Mouse (Mus musculus): ENCODE data around the gene Sipa1l1. TPM values are rescaled to one million over a fixed set of nuclear protein-coding genes. Genes with fewer than 3 reads are reported as not detected.

Sipa1l1 gene
- polyA plus RNA-seq, 1 experiment from 2014 or later = 32.8 TPM

- WGBS = 78% methylated on average over 2 of the region's 2 CpGs
These were observed 43.9 kb downstream of the Sipa1l1 start for GRCm38 (mm10) chr12:82213056-82213455.

DNA sequence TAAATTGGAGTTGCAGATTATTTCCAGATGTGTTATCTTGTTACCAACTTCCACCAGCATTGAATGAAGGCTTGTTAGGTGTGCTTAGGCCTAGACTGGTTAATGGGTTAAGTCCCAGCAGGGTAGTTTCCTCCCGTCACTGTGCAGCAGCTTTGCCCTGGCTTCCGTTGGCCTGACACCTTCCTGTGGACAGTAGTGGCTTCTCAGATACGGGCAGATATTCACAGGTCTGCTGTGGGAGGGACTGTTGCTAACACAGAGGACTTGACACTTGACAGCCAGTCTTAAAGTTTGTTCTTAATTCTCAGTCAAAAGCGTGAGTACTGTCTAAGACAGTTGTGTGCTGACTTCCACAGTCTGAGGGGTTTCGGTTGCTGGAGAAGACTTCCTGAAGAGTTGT lies 45.8 kb downstream of the Sipa1l1 start:
- no peak overlapping the region for H3K4me2 ChIP-seq (ENCODE audit: low read depth, low read length)
- no peaks in the 10 kb centered on the region for H3K27me3 ChIP-seq (ENCODE audit: control insufficient read depth, insufficient read depth, low read length)
- WGBS = 70% methylated on average over 5 of the region's 5 CpGs
- no peak overlapping the region for H3K9ac ChIP-seq (ENCODE audit: low read length)
- H3K36me3 ChIP-seq (ENCODE audit: control insufficient read depth, insufficient read depth, low read length) = peaks cover 5% of the 10 kb centered on the region; the same call in 1 of the 2 replicates
- no peaks in the 10 kb centered on the region for H3K4me1 ChIP-seq (ENCODE audit: control insufficient read depth, insufficient read depth, low read length)
- no peak for ATAC-seq (ENCODE audit: insufficient read depth, low FRiP score)
- no peak overlapping the region for H3K4me3 ChIP-seq (replicated peaks; ENCODE audit: low read length)
- H3K9me3 ChIP-seq (replicated peaks; ENCODE audit: control insufficient read depth, low read length) = no peaks in the 10 kb centered on the region
- no peak overlapping the region for H3K27ac ChIP-seq (ENCODE audit: low read length)

More at GRCm38 (mm10) chr12:82213056-82213455, 43.9 kb downstream of the Sipa1l1 start:
- Histone ChIP-seq H3K36me3 (ENCODE audit: control insufficient read depth, insufficient read depth, low read length) (peaks cover 5% of the 10 kb centered on the region; the same call in 1 of the 2 replicates), H3K4me2 (ENCODE audit: low read depth, low read length) (no peak overlapping the region), H3K4me1 (ENCODE audit: control insufficient read depth, insufficient read depth, low read length) (no peaks in the 10 kb centered on the region), H3K27me3 (ENCODE audit: control insufficient read depth, insufficient read depth, low read length) (no peaks in the 10 kb centered on the region), H3K9ac (ENCODE audit: low read length) (no peak overlapping the region), H3K4me3 (replicated peaks; ENCODE audit: low read length) (no peak overlapping the region), H3K27ac (ENCODE audit: low read length) (no peak overlapping the region), H3K9me3 (replicated peaks; ENCODE audit: control insufficient read depth, low read length) (no peaks in the 10 kb centered on the region)
- ATAC-seq (ENCODE audit: insufficient read depth, low FRiP score) = no peak

DNA sequence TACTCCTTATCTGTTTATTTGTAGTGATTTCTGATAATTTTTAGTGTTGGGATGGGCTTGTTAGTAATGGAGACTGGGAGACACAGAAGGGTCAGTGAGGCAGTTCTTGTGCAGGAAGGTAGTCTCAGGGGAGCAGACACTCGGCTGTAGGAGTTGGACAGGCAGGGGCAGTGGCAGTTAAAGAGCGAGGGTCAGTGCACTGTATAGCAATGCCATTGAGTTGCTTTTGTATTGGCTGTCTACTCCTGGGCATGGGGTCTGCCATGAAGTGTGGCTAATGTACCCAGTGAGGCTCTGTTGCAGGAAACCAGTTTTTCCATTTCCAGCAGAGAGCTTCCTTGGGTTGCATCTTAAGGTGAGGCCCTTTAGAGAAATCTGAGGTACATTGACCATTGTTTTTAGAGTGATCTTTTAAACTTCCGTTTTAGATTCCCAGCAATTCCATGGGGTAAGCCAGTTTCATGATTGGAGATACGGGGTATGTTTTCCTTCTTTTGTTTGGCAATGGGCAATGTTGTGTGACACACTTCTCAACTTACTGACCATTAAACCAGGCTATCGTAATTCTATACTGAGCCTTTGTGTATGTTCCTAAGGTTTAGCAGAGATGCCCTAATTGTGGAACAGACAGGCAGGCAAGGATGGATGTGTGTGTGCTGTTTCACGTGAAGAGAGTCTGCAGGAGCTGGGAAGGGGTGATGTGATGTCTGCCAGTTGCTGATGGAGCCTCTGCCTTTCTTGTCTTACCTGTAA lies 47.9 kb downstream of the Sipa1l1 start:
- Histone ChIP-seq H3K4me3 (replicated peaks; ENCODE audit: low read length) (no peak overlapping the region), H3K4me1 (ENCODE audit: control insufficient read depth, insufficient read depth, low read length) (no peaks in the 10 kb centered on the region), H3K27me3 (ENCODE audit: control insufficient read depth, insufficient read depth, low read length) (no peaks in the 10 kb centered on the region), H3K9me3 (replicated peaks; ENCODE audit: control insufficient read depth, low read length) (no peaks in the 10 kb centered on the region), H3K4me2 (ENCODE audit: low read depth, low read length) (no peak overlapping the region), H3K9ac (ENCODE audit: low read length) (no peak overlapping the region), H3K27ac (ENCODE audit: low read length) (no peak overlapping the region), H3K36me3 (ENCODE audit: control insufficient read depth, insufficient read depth, low read length) (peaks cover 5% of the 10 kb centered on the region; the same call in 1 of the 2 replicates)
- ATAC-seq (ENCODE audit: insufficient read depth, low FRiP score) = no peak
- 75% methylated on average over 6 of the region's 6 CpGs for WGBS

- Histone ChIP-seq H3K27ac (ENCODE audit: low read length) (no peak overlapping the region), H3K4me3 (replicated peaks; ENCODE audit: low read length) (no peak overlapping the region), H3K36me3 (ENCODE audit: control insufficient read depth, insufficient read depth, low read length) (peaks cover 5% of the 10 kb centered on the region; the same call in 1 of the 2 replicates), H3K9ac (ENCODE audit: low read length) (no peak overlapping the region), H3K27me3 (ENCODE audit: control insufficient read depth, insufficient read depth, low read length) (no peaks in the 10 kb centered on the region), H3K4me2 (ENCODE audit: low read depth, low read length) (no peak overlapping the region), H3K4me1 (ENCODE audit: control insufficient read depth, insufficient read depth, low read length) (0 out of 2 replicates have a peak, but pooled peaks cover 4% of the 10 kb centered on the region), H3K9me3 (replicated peaks; ENCODE audit: control insufficient read depth, low read length) (no peaks in the 10 kb centered on the region)
- no peak for ATAC-seq (ENCODE audit: insufficient read depth, low FRiP score)
- 88% methylated on average over 7 of the region's 7 CpGs for WGBS
These were observed 49.1 kb downstream of the Sipa1l1 start for GRCm38 (mm10) chr12:82218201-82218600.

DNA sequence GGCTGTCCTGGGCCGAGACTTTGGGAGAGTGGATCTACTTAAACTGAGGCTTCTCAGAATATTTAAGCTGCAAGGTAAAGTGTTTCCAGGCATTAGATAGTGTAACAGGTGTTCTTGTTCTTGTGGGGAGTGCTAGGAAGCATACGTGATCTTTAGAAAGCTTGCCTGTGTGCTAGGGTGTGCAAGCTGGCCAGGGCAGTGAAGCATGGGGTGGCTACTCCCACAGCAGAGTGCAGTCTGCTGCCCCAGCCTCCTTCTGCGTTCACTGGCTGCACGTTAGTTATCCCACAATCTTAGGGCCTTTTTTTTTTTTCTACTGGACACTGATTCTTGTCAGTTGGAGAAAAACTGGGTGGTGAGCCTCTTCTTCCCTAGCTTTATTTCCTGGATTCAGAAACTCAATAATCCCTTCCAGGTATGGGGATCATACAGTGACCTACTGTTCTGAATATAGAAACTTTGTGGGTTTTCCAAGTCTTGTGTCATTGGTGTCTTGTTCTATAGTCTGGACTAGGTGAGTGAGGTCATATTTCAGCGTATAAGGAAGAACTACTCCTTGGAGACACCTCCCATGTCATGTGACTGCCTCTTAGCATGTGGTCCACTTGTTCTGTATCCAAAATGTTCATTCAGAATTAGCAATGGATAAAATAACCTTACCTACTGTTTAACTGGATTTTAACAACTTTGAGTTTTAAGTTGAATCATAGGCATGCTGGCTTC lies 51.4 kb downstream of the Sipa1l1 start:
- H3K4me3 ChIP-seq (replicated peaks; ENCODE audit: low read length) = no peak overlapping the region
- no peaks in the 10 kb centered on the region for H3K9me3 ChIP-seq (replicated peaks; ENCODE audit: control insufficient read depth, low read length)
- H3K9ac ChIP-seq (ENCODE audit: low read length) = no peak overlapping the region
- H3K27me3 ChIP-seq (ENCODE audit: control insufficient read depth, insufficient read depth, low read length) = no peaks in the 10 kb centered on the region
- H3K4me1 ChIP-seq (ENCODE audit: control insufficient read depth, insufficient read depth, low read length) = 0 out of 2 replicates have a peak, but pooled peaks cover 4% of the 10 kb centered on the region
- no peak overlapping the region for H3K27ac ChIP-seq (ENCODE audit: low read length)
- no peaks in the 10 kb centered on the region for H3K36me3 ChIP-seq (ENCODE audit: control insufficient read depth, insufficient read depth, low read length)
- H3K4me2 ChIP-seq (ENCODE audit: low read depth, low read length) = no peak overlapping the region
- WGBS = 74% methylated on average over 5 of the region's 5 CpGs
- no peak for ATAC-seq (ENCODE audit: insufficient read depth, low FRiP score)

GRCm38 (mm10) chr12:82223126-82223815 lies 54.2 kb downstream of the Sipa1l1 start:
- Histone ChIP-seq H3K4me2 (ENCODE audit: low read depth, low read length) (no peak overlapping the region), H3K27ac (ENCODE audit: low read length) (no peak overlapping the region), H3K9ac (ENCODE audit: low read length) (no peak overlapping the region), H3K4me1 (ENCODE audit: control insufficient read depth, insufficient read depth, low read length) (peaks cover 9% of the 10 kb centered on the region; the same call in 1 of the 2 replicates), H3K36me3 (ENCODE audit: control insufficient read depth, insufficient read depth, low read length) (no peaks in the 10 kb centered on the region), H3K27me3 (ENCODE audit: control insufficient read depth, insufficient read depth, low read length) (no peaks in the 10 kb centered on the region), H3K9me3 (replicated peaks; ENCODE audit: control insufficient read depth, low read length) (no peaks in the 10 kb centered on the region), H3K4me3 (replicated peaks; ENCODE audit: low read length) (no peak overlapping the region)
- 60% methylated on average over 9 of the region's 9 CpGs for WGBS
- ATAC-seq (ENCODE audit: insufficient read depth, low FRiP score) = no peak

- no peak for ATAC-seq (ENCODE audit: insufficient read depth, low FRiP score)
- H3K9me3 ChIP-seq (replicated peaks; ENCODE audit: control insufficient read depth, low read length) = no peaks in the 10 kb centered on the region
- no peak overlapping the region for H3K9ac ChIP-seq (ENCODE audit: low read length)
- no peak overlapping the region for H3K27ac ChIP-seq (ENCODE audit: low read length)
- 94% methylated on average over 7 of the region's 7 CpGs for WGBS
- peaks cover 9% of the 10 kb centered on the region; the same call in 1 of the 2 replicates for H3K4me1 ChIP-seq (ENCODE audit: control insufficient read depth, insufficient read depth, low read length)
- H3K4me2 ChIP-seq (ENCODE audit: low read depth, low read length) = no peak overlapping the region
- no peak overlapping the region for H3K4me3 ChIP-seq (replicated peaks; ENCODE audit: low read length)
- no peaks in the 10 kb centered on the region for H3K27me3 ChIP-seq (ENCODE audit: control insufficient read depth, insufficient read depth, low read length)
- H3K36me3 ChIP-seq (ENCODE audit: control insufficient read depth, insufficient read depth, low read length) = no peaks in the 10 kb centered on the region
These were observed 55.7 kb downstream of the Sipa1l1 start for GRCm38 (mm10) chr12:82224848-82225247.

GRCm38 (mm10) chr12:82225278-82225677 lies 56.2 kb downstream of the Sipa1l1 start:
- H3K9ac ChIP-seq (ENCODE audit: low read length) = no peak overlapping the region
- no peaks in the 10 kb centered on the region for H3K9me3 ChIP-seq (replicated peaks; ENCODE audit: control insufficient read depth, low read length)
- H3K27me3 ChIP-seq (ENCODE audit: control insufficient read depth, insufficient read depth, low read length) = no peaks in the 10 kb centered on the region
- no peaks in the 10 kb centered on the region for H3K36me3 ChIP-seq (ENCODE audit: control insufficient read depth, insufficient read depth, low read length)
- no peak overlapping the region for H3K4me3 ChIP-seq (replicated peaks; ENCODE audit: low read length)
- H3K27ac ChIP-seq (ENCODE audit: low read length) = no peak overlapping the region
- H3K4me2 ChIP-seq (ENCODE audit: low read depth, low read length) = no peak overlapping the region
- no peak for ATAC-seq (ENCODE audit: insufficient read depth, low FRiP score)
- peaks cover 9% of the 10 kb centered on the region; the same call in 1 of the 2 replicates for H3K4me1 ChIP-seq (ENCODE audit: control insufficient read depth, insufficient read depth, low read length)
- 91% methylated on average over 2 of the region's 2 CpGs for WGBS

Data from stomach, embryonic 16.5 days (tissue).